In genomic region chr2:160363201-160363600, GRCm38 (mm10) we compare ENCODE assay signal across 14 mouse cellular contexts. TPM values are rescaled to one million over a fixed set of nuclear protein-coding genes. Genes with fewer than 3 reads are reported as not detected.
A peak's percentile ranks its signal among the peaks of the same experiment; 100 is the strongest.
DNase-seq lines count a peak whose midpoint lies in the region; ATAC-seq and TF ChIP-seq lines count a peak whose summit lies in the region.
"Had no signal": no experiment of that assay in that cellular context is flagged by ENCODE, and none has a peak within 500 bp of the region (broad histone marks: within the 10 kb centered on the region; RNA-seq: fewer than 3 reads in every experiment).

No protein-coding gene starts in this region.

- no peaks in the 10 kb centered on the region for H3K9me3 ChIP-seq in forebrain, embryonic 15.5 days
- H3K9me3 ChIP-seq in forebrain, embryonic 12.5 days, result no peaks in the 10 kb centered on the region
- no peaks in the 10 kb centered on the region for H3K9me3 ChIP-seq in kidney, postnatal 0 days (replicated peaks; ENCODE audit: low read length)
- H3K9me3 ChIP-seq in embryonic facial prominence, embryonic 12.5 days, result no peaks in the 10 kb centered on the region
- H3K9me3 ChIP-seq in limb, embryonic 13.5 days, result no peaks in the 10 kb centered on the region
- H3K9me3 ChIP-seq: heart, embryonic 15.5 days had no signal

- ATAC-seq in forebrain, embryonic 15.5 days (replicated peaks), result no peak
- ATAC-seq in forebrain, embryonic 12.5 days (ENCODE audit: low FRiP score), result no peak
- ATAC-seq in kidney, postnatal 0 days (replicated peaks; ENCODE audit: low FRiP score, low read depth), result no peak
- ATAC-seq in embryonic facial prominence, embryonic 12.5 days (ENCODE audit: insufficient number of reproducible peaks, insufficient read depth, low FRiP score, low TSS enrichment), result no peak
- no peak for ATAC-seq in limb, embryonic 13.5 days (ENCODE audit: low FRiP score, low read depth)
- ATAC-seq: intestine, embryonic 16.5 days had no signal

- no peak overlapping the region for H3K9ac ChIP-seq in forebrain, embryonic 15.5 days (replicated peaks)
- no peak overlapping the region for H3K9ac ChIP-seq in forebrain, embryonic 12.5 days
- no peak overlapping the region for H3K9ac ChIP-seq in kidney, postnatal 0 days (ENCODE audit: low read depth, low read length)
- H3K9ac ChIP-seq in embryonic facial prominence, embryonic 12.5 days, result no peak overlapping the region
- no peak overlapping the region for H3K9ac ChIP-seq in limb, embryonic 13.5 days
- H3K9ac ChIP-seq: heart, embryonic 15.5 days; lung, embryonic 14.5 days had no signal

- no peak for DNase-seq in kidney, postnatal 0 days (ENCODE audit: low spot score)
- no peak for DNase-seq in kidney, adult 11 months
- no peak for DNase-seq in lung, postnatal 25 days (ENCODE audit: low spot score)
- no peak for DNase-seq in cerebellum, postnatal 10 days
- DNase-seq: cerebellum, adult 11 months; thymus, postnatal 36 days had no signal

- 30% methylated on average over 4 of the region's 4 CpGs for WGBS in forebrain, embryonic 15.5 days
- 7% methylated on average over 4 of the region's 4 CpGs for WGBS in forebrain, embryonic 12.5 days
- 64% methylated on average over 4 of the region's 4 CpGs for WGBS in kidney, postnatal 0 days
- 12% methylated on average over 4 of the region's 4 CpGs for WGBS in embryonic facial prominence, embryonic 12.5 days
- 32% methylated on average over 4 of the region's 4 CpGs for WGBS in limb, embryonic 13.5 days

- H3K27me3 ChIP-seq in forebrain, embryonic 15.5 days, result peaks cover 60% of the 10 kb centered on the region
- peaks cover 80% of the 10 kb centered on the region for H3K27me3 ChIP-seq in forebrain, embryonic 12.5 days
- peaks cover 51% of the 10 kb centered on the region for H3K27me3 ChIP-seq in kidney, postnatal 0 days (ENCODE audit: insufficient read depth, low read length)
- H3K27me3 ChIP-seq in embryonic facial prominence, embryonic 12.5 days, result peaks cover 67% of the 10 kb centered on the region
- H3K27me3 ChIP-seq in limb, embryonic 13.5 days, result peaks cover 73% of the 10 kb centered on the region

- no peaks in the 10 kb centered on the region for H3K36me3 ChIP-seq in forebrain, embryonic 15.5 days
- H3K36me3 ChIP-seq in forebrain, embryonic 12.5 days (replicated peaks), result no peaks in the 10 kb centered on the region
- no peaks in the 10 kb centered on the region for H3K36me3 ChIP-seq in kidney, postnatal 0 days (ENCODE audit: insufficient read depth, low read length)
- H3K36me3 ChIP-seq in embryonic facial prominence, embryonic 12.5 days, result no peaks in the 10 kb centered on the region
- H3K36me3 ChIP-seq in limb, embryonic 13.5 days, result no peaks in the 10 kb centered on the region
- H3K36me3 ChIP-seq: heart, embryonic 15.5 days had no signal

- peak overlapping the region; percentile 11; the same call in 1 of the 2 replicates for H3K4me2 ChIP-seq in forebrain, embryonic 15.5 days (replicated peaks)
- H3K4me2 ChIP-seq in forebrain, embryonic 12.5 days, result no peak overlapping the region
- H3K4me2 ChIP-seq in kidney, postnatal 0 days (ENCODE audit: low read length), result peak overlapping the region; percentile 18; the same call in 1 of the 2 replicates
- H3K4me2 ChIP-seq in embryonic facial prominence, embryonic 12.5 days (replicated peaks), result peak overlapping the region; percentile 11; the same call in 1 of the 2 replicates
- H3K4me2 ChIP-seq in limb, embryonic 13.5 days (replicated peaks), result peak overlapping the region; percentile 45

- peaks cover 32% of the 10 kb centered on the region for H3K4me1 ChIP-seq in forebrain, embryonic 15.5 days
- H3K4me1 ChIP-seq in forebrain, embryonic 12.5 days, result peaks cover 40% of the 10 kb centered on the region
- peaks cover 11% of the 10 kb centered on the region for H3K4me1 ChIP-seq in kidney, postnatal 0 days (replicated peaks; ENCODE audit: insufficient read depth, low read length)
- peaks cover 21% of the 10 kb centered on the region for H3K4me1 ChIP-seq in embryonic facial prominence, embryonic 12.5 days
- H3K4me1 ChIP-seq in limb, embryonic 13.5 days, result peaks cover 52% of the 10 kb centered on the region

- peak overlapping the region; percentile 71 for H3K4me3 ChIP-seq in forebrain, embryonic 15.5 days
- H3K4me3 ChIP-seq in forebrain, embryonic 12.5 days (replicated peaks), result no peak overlapping the region
- H3K4me3 ChIP-seq in kidney, postnatal 0 days (replicated peaks; ENCODE audit: low read depth, low read length), result peak overlapping the region; percentile 11; the same call in 1 of the 2 replicates
- H3K4me3 ChIP-seq in embryonic facial prominence, embryonic 12.5 days, result no peak overlapping the region
- H3K4me3 ChIP-seq in limb, embryonic 13.5 days, result peak overlapping the region; percentile 22
- H3K4me3 ChIP-seq: heart, embryonic 15.5 days had no signal

- no peak for TF ChIP-seq CTCF in kidney, postnatal 0 days (IDR thresholded peaks at IDR 0.05; ENCODE audit: low read depth)

- H3K27ac ChIP-seq in forebrain, embryonic 15.5 days (replicated peaks), result no peak overlapping the region
- H3K27ac ChIP-seq in forebrain, embryonic 12.5 days, result no peak overlapping the region
- H3K27ac ChIP-seq in kidney, postnatal 0 days, result no peak overlapping the region; the same call in 1 of the 2 replicates
- H3K27ac ChIP-seq in embryonic facial prominence, embryonic 12.5 days, result no peak overlapping the region
- H3K27ac ChIP-seq in limb, embryonic 13.5 days, result no peak overlapping the region
- H3K27ac ChIP-seq: heart, embryonic 15.5 days; stomach, postnatal 0 days had no signal

RNA-seq across cellular contexts. Expression of gene Mafb, which starts 3.7 kb away (rescaled TPM):
- polyA plus RNA-seq in forebrain, embryonic 15.5 days (2015; fragmentation: Nextera tagmentation; extraction: Ambion mirVana), result 13.5 and 16.2 TPM in 2 replicates
- 7.5 and 7.8 TPM in 2 replicates for polyA plus RNA-seq in forebrain, embryonic 12.5 days (2016; fragmentation: Nextera tagmentation; extraction: Ambion mirVana)
- 31.5 and 31.7 TPM in 2 replicates for polyA plus RNA-seq in kidney, postnatal 0 days (2015; fragmentation: Nextera tagmentation; extraction: Ambion mirVana)
- polyA plus RNA-seq in embryonic facial prominence, embryonic 12.5 days (2016; fragmentation: Nextera tagmentation; extraction: Ambion mirVana), result 15.4 and 16.7 TPM in 2 replicates
- polyA plus RNA-seq in limb, embryonic 13.5 days (2015; fragmentation: Nextera tagmentation; extraction: Ambion mirVana), result 24.3 and 30.9 TPM in 2 replicates

RNA-seq across cellular contexts. Expression of gene Gm826, which starts 29.2 kb away (rescaled TPM):
- polyA plus RNA-seq in forebrain, embryonic 15.5 days (2015; fragmentation: Nextera tagmentation; extraction: Ambion mirVana), result 0.24 TPM in 2 replicates
- 0.38 TPM in 1 of 2 replicates, not detected in the other for polyA plus RNA-seq in forebrain, embryonic 12.5 days (2016; fragmentation: Nextera tagmentation; extraction: Ambion mirVana)
- polyA plus RNA-seq in kidney, postnatal 0 days (2015; fragmentation: Nextera tagmentation; extraction: Ambion mirVana), result 0.28 and 0.49 TPM in 2 replicates
- 0.39 TPM in 1 of 2 replicates, not detected in the other for polyA plus RNA-seq in embryonic facial prominence, embryonic 12.5 days (2016; fragmentation: Nextera tagmentation; extraction: Ambion mirVana)
- 0.33 and 0.45 TPM in 2 replicates for polyA plus RNA-seq in limb, embryonic 13.5 days (2015; fragmentation: Nextera tagmentation; extraction: Ambion mirVana)
- polyA plus RNA-seq: stomach, postnatal 0 days had no signal

Comparison
In these comparisons a context has a peak if more than half of its experiments do, and no peak if none do; other contexts are left out.
1. H3K4me3 ChIP-seq: peak in forebrain, embryonic 15.5 days (single experiment), kidney, postnatal 0 days (single experiment) and limb, embryonic 13.5 days (single experiment); none in forebrain, embryonic 12.5 days (single experiment) and embryonic facial prominence, embryonic 12.5 days (single experiment).